Mouse (Mus musculus) testis, adult 2 months (tissue): ENCODE data around the gene Gm21820. TPM values are rescaled to one million over a fixed set of nuclear protein-coding genes. Genes with fewer than 3 reads are reported as not detected.
"Not testable (repeated sequence)": the region's sequence is repeated elsewhere in the genome, so short reads cannot be mapped to it uniquely, and the experiment has no call there.

Experiments
- H3K27ac ChIP-seq: fragments of 200-500 bp; 2 replicates; pipeline ENCODE4 v1.5.1; 2012; ENCODE audit warnings: low read depth, low read length; ENCODE audit not compliant: control insufficient read depth, insufficient read depth
- H3K27me3 ChIP-seq: fragments of 200-500 bp; 2 replicates; pipeline ENCODE4 v1.6.1; 2012; ENCODE audit warnings: mild to moderate bottlenecking, low read length, moderate library complexity; ENCODE audit not compliant: control insufficient read depth, insufficient read depth
- H3K36me3 ChIP-seq: fragments of 200-500 bp; 2 replicates; pipeline ENCODE4 v1.6.1; 2012; ENCODE audit warnings: mild to moderate bottlenecking, low read length; ENCODE audit not compliant: control insufficient read depth, insufficient read depth
- H3K4me1 ChIP-seq: fragments of 200-500 bp; 2 replicates; pipeline ENCODE4 v1.6.1; 2012; ENCODE audit warnings: low read length; ENCODE audit not compliant: control insufficient read depth, insufficient read depth
- H3K4me3 ChIP-seq: fragments of 200-500 bp; 2 replicates; pipeline ENCODE4 v1.5.1; 2012; ENCODE audit warnings: low read depth, mild to moderate bottlenecking, low read length, moderate library complexity, mixed read lengths; ENCODE audit not compliant: control insufficient read depth
- polyA plus RNA-seq: library from polyadenylated mRNA; depleted of rRNA; stranded (reverse); fragments of >200 nt; gene quantifications from 2 replicates; pipeline ENCODE4 v1.2.3, GENCODE M21; 2012; rRNA removed

Gene Gm21820
- polyA plus RNA-seq, result not detected in 2 replicates

- H3K36me3 ChIP-seq, H3K27ac ChIP-seq, H3K27me3 ChIP-seq, H3K4me3 ChIP-seq, H3K4me1 ChIP-seq: not testable (repeated sequence)
Measured at GRCm38 (mm10) chrY:5249341-5249740, at the start of gene Gm21820. Gene Gm21820, minus strand, starts transcription at chrY:5249441.

Other genes with a start within 250 kb of the Gm21820 start
- 0.57 and 1.3 TPM in 2 replicates for gene Gm20918, start 205.5 kb downstream of the Gm21820 start, polyA plus RNA-seq